Mouse (Mus musculus) C2C12 (cell line): ENCODE data around the gene Slc1a4. TPM values are rescaled to one million over a fixed set of nuclear protein-coding genes. Genes with fewer than 3 reads are reported as not detected.

Experiments
- H3K27me3 ChIP-seq: one replicate; pipeline ENCODE4 v1.6.1; 2011; ENCODE audit not compliant: control insufficient read depth, insufficient read depth, insufficient read length
- H3K36me3 ChIP-seq: one replicate; pipeline ENCODE4 v1.6.1; 2011; ENCODE audit not compliant: control insufficient read depth, insufficient read depth
- H3K4me3 ChIP-seq: one replicate; pipeline ENCODE4 v1.5.1; 2011; ENCODE audit warnings: mild to moderate bottlenecking, control low read depth; ENCODE audit not compliant: poor library complexity, insufficient read depth, severe bottlenecking
- H3K79me2 ChIP-seq: one replicate; pipeline ENCODE4 v1.6.1; 2011; ENCODE audit not compliant: control insufficient read depth, insufficient read depth
- H3K79me3 ChIP-seq: one replicate; pipeline ENCODE4 v1.6.1; 2011; ENCODE audit warnings: low read depth, control low read depth
- H3ac ChIP-seq: one replicate; pipeline ENCODE3; 2011; ENCODE audit warnings: low read depth; ENCODE audit not compliant: control insufficient read depth, insufficient read length
- CEBPB ChIP-seq: IDR thresholded peaks from one replicate; pipeline ENCODE4 v1.6.1; 2011; ENCODE audit warnings: low read depth, mild to moderate bottlenecking, control low read depth, moderate library complexity
- CTCF ChIP-seq: IDR thresholded peaks from one replicate; pipeline ENCODE4 v1.5.1; 2011; ENCODE audit not compliant: control insufficient read depth, insufficient read depth, insufficient read length
- FOSL1 ChIP-seq: IDR thresholded peaks from one replicate; pipeline ENCODE4 v1.8.0; 2011; ENCODE audit warnings: mild to moderate bottlenecking, low read length; ENCODE audit not compliant: poor library complexity, insufficient read depth, severe bottlenecking
- MAX ChIP-seq: IDR thresholded peaks from one replicate; pipeline ENCODE4 v1.6.1; 2011; ENCODE audit warnings: mild to moderate bottlenecking, control low read depth
- MYOD1 ChIP-seq: IDR thresholded peaks from one replicate; pipeline ENCODE4 v1.6.1; 2011; ENCODE audit warnings: low read depth; ENCODE audit not compliant: control insufficient read depth, insufficient read length
- MYOG ChIP-seq: IDR thresholded peaks from one replicate; pipeline ENCODE4 v1.6.1; 2011; ENCODE audit not compliant: control insufficient read depth, insufficient read length; ENCODE audit errors: extremely low read depth
- USF1 ChIP-seq: IDR thresholded peaks from one replicate; pipeline ENCODE4 v1.6.1; 2011; ENCODE audit warnings: low read depth, mild to moderate bottlenecking, control low read depth, moderate library complexity
- polyA plus RNA-seq: library from polyadenylated mRNA; unstranded; fragments of >200 nt; fragmentation: generic; extraction: Trizol; gene quantifications from one replicate; pipeline ENCODE4 v1.2.1, GENCODE M21; 2012; ENCODE audit warnings: missing spikeins

Slc1a4 gene
- polyA plus RNA-seq, 1 experiment, result 19.8 TPM

DNA sequence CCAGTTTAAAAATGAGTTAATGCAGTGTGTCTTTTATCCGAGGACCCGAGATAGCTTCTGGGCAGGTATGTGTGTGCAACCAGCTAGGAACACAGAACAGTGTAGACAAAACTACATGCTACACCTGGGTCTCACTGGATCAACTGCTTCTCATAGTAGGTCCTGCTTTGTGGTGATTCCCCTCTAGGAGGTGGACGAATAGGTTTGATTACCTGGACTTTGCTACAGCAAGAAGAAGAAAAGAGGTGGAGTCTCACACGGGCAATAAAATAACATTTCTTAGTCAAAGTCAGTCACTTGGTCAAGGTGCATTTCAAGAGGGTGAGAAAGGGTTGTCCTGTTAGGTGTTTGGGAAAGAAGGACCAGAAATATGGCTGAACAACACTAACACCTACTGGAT is 11.4 kb upstream of the Slc1a4 start:
- Histone ChIP-seq H3K36me3 (no peaks in the 10 kb centered on the region), H3K79me2 (no peaks in the 10 kb centered on the region), H3K4me3 (no peak overlapping the region), H3ac (no peak overlapping the region), H3K27me3 (no peaks in the 10 kb centered on the region), H3K79me3 (no peaks in the 10 kb centered on the region)
- TF ChIP-seq MAX (no peak), MYOG (no peak), MYOD1 (no peak), CEBPB (no peak), USF1 (no peak), CTCF (no peak), FOSL1 (no peak)

DNA sequence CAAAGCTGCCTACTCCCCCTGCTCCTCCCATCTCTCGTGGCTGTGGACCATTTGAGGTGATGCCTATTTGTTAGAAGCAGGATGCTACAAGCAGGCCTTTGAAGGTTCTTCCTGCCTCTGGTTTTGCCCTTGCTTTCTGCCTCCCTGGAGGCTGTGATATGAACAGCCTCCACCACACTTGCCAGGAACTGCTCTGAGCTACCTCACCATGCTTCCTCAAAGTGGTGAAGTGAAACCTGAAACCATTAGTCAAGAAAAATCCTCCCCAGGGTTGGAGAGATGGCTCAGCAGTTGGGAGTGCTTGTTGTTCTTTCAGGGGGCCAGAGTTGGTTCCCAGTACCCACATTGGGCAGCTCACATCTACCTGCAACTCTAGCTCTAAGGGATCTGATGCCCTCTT is 9.1 kb upstream of the Slc1a4 start:
- TF ChIP-seq FOSL1 (no peak), CTCF (no peak), MAX (peak; percentile 59), MYOG (no peak), CEBPB (no peak)
- H3K79me2 ChIP-seq, result no peaks in the 10 kb centered on the region
- H3K79me3 ChIP-seq, result no peaks in the 10 kb centered on the region
- H3K36me3 ChIP-seq, result no peaks in the 10 kb centered on the region
- H3K27me3 ChIP-seq, result no peaks in the 10 kb centered on the region
- H3K4me3 ChIP-seq, result no peak overlapping the region
- no peak overlapping the region for H3ac ChIP-seq

GRCm38 (mm10) chr11:20338703-20339102 is 6.2 kb upstream of the Slc1a4 start:
- no peaks in the 10 kb centered on the region for H3K36me3 ChIP-seq
- H3ac ChIP-seq, result no peak overlapping the region
- no peak overlapping the region for H3K4me3 ChIP-seq
- TF ChIP-seq MYOG (no peak), USF1 (no peak), FOSL1 (no peak), MYOD1 (no peak), CEBPB (no peak), MAX (no peak), CTCF (no peak)
- no peaks in the 10 kb centered on the region for H3K27me3 ChIP-seq
- no peaks in the 10 kb centered on the region for H3K79me3 ChIP-seq
- H3K79me2 ChIP-seq, result no peaks in the 10 kb centered on the region

DNA sequence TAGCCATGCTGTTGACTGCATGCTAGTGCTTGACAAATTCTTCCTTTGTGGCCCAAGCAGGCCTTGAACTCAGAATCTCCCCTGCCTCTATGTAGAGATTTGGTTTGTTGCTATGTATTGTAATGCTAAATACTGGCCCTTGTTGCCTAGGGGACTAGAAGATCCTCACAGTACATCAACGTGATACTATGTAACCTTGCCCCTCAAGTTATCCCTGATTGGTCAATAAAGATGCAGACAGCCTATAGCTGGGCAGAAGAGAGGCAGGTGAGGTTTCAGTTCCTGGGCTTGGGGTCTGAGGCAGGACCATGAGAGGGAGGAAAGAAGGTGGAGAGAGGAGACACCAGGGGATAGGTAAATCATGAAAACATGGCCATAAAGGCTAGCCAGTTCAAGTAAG is 1.8 kb upstream of the Slc1a4 start:
- H3K27me3 ChIP-seq, result no peaks in the 10 kb centered on the region
- H3ac ChIP-seq, result no peak overlapping the region
- H3K36me3 ChIP-seq, result no peaks in the 10 kb centered on the region
- no peak overlapping the region for H3K4me3 ChIP-seq
- H3K79me3 ChIP-seq, result peaks cover 21% of the 10 kb centered on the region
- TF ChIP-seq CEBPB, result no peak
- no peak for TF ChIP-seq FOSL1
- no peak for TF ChIP-seq CTCF
- no peak for TF ChIP-seq MAX
- no peak for TF ChIP-seq USF1
- no peak for TF ChIP-seq MYOG
- no peak for TF ChIP-seq MYOD1
- peaks cover 30% of the 10 kb centered on the region for H3K79me2 ChIP-seq

DNA sequence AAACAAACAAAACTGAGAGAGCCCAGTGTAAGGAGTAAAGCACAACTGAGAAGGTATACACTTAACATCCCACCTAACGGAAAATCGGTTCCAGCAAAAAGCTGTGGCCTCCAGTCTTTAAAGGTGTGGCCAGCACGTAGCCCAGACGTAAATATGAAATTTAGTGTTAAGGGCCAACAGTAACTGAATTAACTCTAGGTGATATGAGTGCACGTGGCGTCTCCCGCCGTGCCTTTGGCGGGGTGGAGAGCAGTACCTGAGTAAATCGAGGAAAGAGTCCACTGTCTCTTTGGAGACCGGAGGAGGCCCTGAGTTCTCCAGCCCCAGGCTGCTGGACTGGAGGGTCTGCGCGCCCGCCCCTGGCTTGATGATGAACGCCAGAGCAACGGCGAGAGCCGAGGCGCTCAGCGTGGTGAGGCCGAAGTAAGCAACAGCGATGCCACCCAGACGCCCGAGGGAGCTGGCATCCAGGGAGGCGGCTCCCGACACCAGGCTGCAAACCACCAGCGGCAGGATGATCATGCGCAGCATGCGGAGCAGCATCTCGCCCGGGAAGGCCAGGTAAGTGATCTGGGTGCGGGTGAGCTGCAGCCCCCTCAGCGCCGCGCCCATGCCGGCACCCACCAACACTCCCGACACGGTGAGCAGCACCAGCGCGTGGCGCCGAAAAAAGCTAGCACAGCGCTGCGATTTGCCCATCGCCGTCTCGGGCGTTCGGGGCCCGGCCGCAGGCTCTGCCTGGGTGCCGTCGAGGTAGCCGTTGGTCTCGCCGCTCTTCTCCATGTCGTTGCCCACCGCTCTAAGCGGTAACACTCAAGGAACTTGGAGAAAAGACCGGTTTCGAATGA is 599 bp downstream of the Slc1a4 start:
- TF ChIP-seq CTCF (no peak), MAX (no peak), USF1 (no peak)
- no peaks in the 10 kb centered on the region for H3K27me3 ChIP-seq
- H3K79me2 ChIP-seq, result peaks cover 54% of the 10 kb centered on the region
- H3K79me3 ChIP-seq, result peaks cover 29% of the 10 kb centered on the region
- peak overlapping the region; percentile 84 for H3ac ChIP-seq
- H3K4me3 ChIP-seq, result peak overlapping the region; percentile 85
- peaks cover 13% of the 10 kb centered on the region for H3K36me3 ChIP-seq
